Mouse (Mus musculus): ENCODE measurements around the gene Pus7l.

DNA sequence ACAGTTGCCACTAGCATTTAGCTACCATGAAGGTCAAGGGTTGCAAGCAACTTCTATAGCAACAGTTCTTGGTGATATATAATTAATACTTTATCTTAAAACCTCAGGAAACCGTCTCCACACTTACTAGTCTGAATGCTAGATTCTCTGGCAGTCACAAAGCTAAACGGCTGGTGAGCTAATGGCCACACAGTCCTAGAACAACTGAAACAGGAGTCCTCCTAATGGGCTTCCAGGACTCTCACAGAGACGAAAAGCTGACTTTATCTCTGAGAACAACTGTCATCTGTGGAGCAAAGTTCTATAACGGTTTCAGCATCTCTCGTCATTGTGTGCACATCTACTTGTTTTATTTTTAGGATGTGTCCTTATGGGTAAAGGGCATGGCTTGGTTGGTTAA lies 63.1 kb downstream of the Pus7l start:
- TF ChIP-seq CTCF (IDR thresholded peaks at IDR 0.05): no peak
- TF ChIP-seq EP300 (IDR thresholded peaks at IDR 0.05): no peak
